Mouse (Mus musculus) splenic B cell, adult 2 months (primary cell): Measurements from ENCODE around the gene Tcaf2.

Experiments used
- DNase-seq: peaks from one replicate; pipeline ENCODE4 v3.0.0-alpha.2; 2011; ENCODE audit warnings: low read depth, low spot score
- H3K27me3 ChIP-seq: 2 replicates; pipeline ENCODE4 v1.6.1; 2012; ENCODE audit warnings: mild to moderate bottlenecking, low read length, moderate library complexity, mixed read lengths; ENCODE audit not compliant: control insufficient read depth, poor library complexity, insufficient read depth, severe bottlenecking
- H3K36me3 ChIP-seq: 2 replicates; pipeline ENCODE4 v1.6.1; 2012; ENCODE audit warnings: mild to moderate bottlenecking, low read length, moderate library complexity, mixed read lengths; ENCODE audit not compliant: control insufficient read depth, poor library complexity, insufficient read depth, severe bottlenecking

Gene Tcaf2

GRCm38 (mm10) chr6:42597592-42597991 lies 47.5 kb downstream of the Tcaf2 start, which contains the start of gene Tcaf3:
Gene Tcaf3 (minus strand): TSS chr6:42597692.
- no peak for DNase-seq
- Histone ChIP-seq H3K36me3 (no peaks in the 10 kb centered on the region), H3K27me3 (no peaks in the 10 kb centered on the region)

- DNase-seq = no peak
- Histone ChIP-seq H3K36me3 (no peaks in the 10 kb centered on the region), H3K27me3 (no peaks in the 10 kb centered on the region)
These were observed 51.7 kb downstream of the Tcaf2 start for GRCm38 (mm10) chr6:42593138-42593882.

GRCm38 (mm10) chr6:42586569-42586968 lies 58.5 kb downstream of the Tcaf2 start:
- H3K36me3 ChIP-seq = no peaks in the 10 kb centered on the region
- H3K27me3 ChIP-seq = no peaks in the 10 kb centered on the region
- DNase-seq = no peak

GRCm38 (mm10) chr6:42583488-42583872 lies 61.6 kb downstream of the Tcaf2 start:
- peak; percentile 62 for DNase-seq
- Histone ChIP-seq H3K36me3 (no peaks in the 10 kb centered on the region), H3K27me3 (no peaks in the 10 kb centered on the region)

GRCm38 (mm10) chr6:42582741-42583487 lies 62.1 kb downstream of the Tcaf2 start:
- no peaks in the 10 kb centered on the region for H3K27me3 ChIP-seq
- DNase-seq = no peak
- H3K36me3 ChIP-seq = no peaks in the 10 kb centered on the region

GRCm38 (mm10) chr6:42578678-42579077 lies 66.4 kb downstream of the Tcaf2 start:
- Histone ChIP-seq H3K27me3 (no peaks in the 10 kb centered on the region), H3K36me3 (no peaks in the 10 kb centered on the region)
- no peak for DNase-seq

GRCm38 (mm10) chr6:42577433-42577832 lies 67.6 kb downstream of the Tcaf2 start:
- Histone ChIP-seq H3K36me3 (no peaks in the 10 kb centered on the region), H3K27me3 (no peaks in the 10 kb centered on the region)
- DNase-seq = no peak
